Mouse (Mus musculus): Measurements from ENCODE around the gene Enox1. TPM values are rescaled to one million over a fixed set of nuclear protein-coding genes. Genes with fewer than 3 reads are reported as not detected.
A peak's percentile ranks its signal among the peaks of the same experiment; 100 is the strongest.
"Not testable (repeated sequence)": the region's sequence is repeated elsewhere in the genome, so short reads cannot be mapped to it uniquely, and the experiment has no call there.

Enox1 gene
- polyA plus RNA-seq, 1 experiment from 2014 or later = 33.5 TPM

DNA sequence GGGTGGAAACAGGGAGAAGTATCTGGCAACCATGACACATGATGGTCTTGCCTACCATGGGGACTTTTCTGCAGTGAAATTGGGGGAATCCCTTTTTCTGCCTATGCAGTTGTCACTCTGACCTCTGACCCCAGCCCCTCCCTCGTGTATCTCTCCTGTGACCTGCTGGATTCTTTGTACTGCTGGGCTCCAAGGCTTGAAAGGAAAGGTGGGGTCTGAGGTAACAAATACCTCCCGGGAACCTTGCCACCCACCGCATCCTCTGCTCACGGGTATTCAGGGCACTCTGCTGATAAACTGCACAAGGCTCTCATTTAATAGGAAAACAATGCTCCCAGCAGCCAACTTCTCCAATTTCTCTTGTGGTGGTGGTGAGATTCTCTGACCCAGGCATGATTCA is 361.5 kb downstream of the Enox1 start:
- Histone ChIP-seq H3K9ac (no peak overlapping the region), H3K27me3 (no peaks in the 10 kb centered on the region), H3K4me1 (0 out of 2 replicates have a peak, but pooled peaks cover 4% of the 10 kb centered on the region), H3K36me3 (replicated peaks) (0 out of 2 replicates have a peak, but pooled peaks cover 3% of the 10 kb centered on the region), H3K27ac (no peak overlapping the region), H3K9me3 (no peaks in the 10 kb centered on the region; the same call in 1 of the 2 replicates), H3K4me3 (replicated peaks) (no peak overlapping the region), H3K4me2 (no peak overlapping the region)
- no peak for ATAC-seq (ENCODE audit: low FRiP score)
- 70% methylated on average over 4 of the region's 4 CpGs for WGBS

DNA sequence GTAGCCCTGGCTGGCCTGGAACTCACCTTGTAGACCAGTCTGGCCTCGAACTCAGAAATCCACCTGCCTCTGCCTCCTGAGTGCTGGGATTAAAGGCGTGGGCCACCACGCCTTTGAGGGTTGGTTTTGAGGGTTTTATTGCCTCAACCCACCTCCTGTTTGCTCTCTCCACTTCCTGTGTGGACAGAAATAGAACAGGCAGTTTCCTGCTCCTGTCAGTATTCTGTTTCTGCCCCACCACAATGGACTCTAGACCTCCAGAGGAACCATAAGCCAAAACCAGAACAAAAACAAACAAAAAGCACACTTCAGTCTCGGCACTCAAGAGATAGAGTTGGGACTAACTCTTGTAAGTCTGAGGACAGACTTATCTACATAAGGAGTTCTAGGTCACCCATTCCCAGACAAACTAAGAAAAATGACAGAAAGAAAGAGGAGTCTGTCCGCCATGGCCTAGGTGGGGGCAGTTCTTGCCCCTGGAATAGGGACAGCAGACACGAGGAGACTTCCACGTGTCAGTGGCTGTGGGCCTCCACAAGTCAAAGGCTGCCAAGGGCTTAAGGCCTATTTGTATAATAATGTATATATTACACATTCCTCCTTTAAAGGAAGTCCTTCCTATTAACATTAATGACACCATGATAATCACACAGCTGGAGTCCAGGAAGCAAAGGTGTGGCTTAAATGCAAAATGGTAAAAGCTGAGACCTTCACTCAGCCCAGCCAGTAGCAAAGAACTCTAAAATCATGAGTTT is 362.6 kb downstream of the Enox1 start:
- H3K36me3 ChIP-seq (replicated peaks) = no peaks in the 10 kb centered on the region
- WGBS = 73% methylated on average over 7 of the region's 7 CpGs
- no peak for ATAC-seq (ENCODE audit: low FRiP score)

DNA sequence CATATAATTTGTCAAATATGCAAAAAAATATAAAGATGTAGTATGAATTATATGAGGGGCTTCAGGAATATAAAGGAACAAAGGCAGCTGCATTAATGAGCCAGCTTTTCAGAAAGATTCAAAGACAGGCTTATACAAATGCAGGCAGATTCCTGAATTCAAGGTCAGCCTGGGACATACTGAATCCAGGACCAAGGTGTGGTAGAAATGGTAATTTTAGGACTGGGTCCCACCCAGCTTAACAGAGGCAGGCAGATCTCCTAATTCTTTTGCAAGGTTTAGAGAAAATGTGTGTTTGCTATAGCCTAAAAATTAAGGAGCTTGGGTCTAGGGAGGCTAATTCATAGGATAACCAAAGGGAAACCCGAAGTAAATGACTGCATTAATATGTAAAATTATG is 363.1 kb downstream of the Enox1 start:
- no peak overlapping the region for H3K4me3 ChIP-seq (replicated peaks)
- H3K4me1 ChIP-seq = 0 out of 2 replicates have a peak, but pooled peaks cover 4% of the 10 kb centered on the region
- no peaks in the 10 kb centered on the region for H3K9me3 ChIP-seq
- H3K36me3 ChIP-seq (replicated peaks) = no peaks in the 10 kb centered on the region
- 93% methylated on average over 1 of the region's 1 CpGs for WGBS
- H3K9ac ChIP-seq = no peak overlapping the region
- ATAC-seq (ENCODE audit: low FRiP score) = no peak
- no peak overlapping the region for H3K4me2 ChIP-seq
- H3K27ac ChIP-seq = no peak overlapping the region
- no peaks in the 10 kb centered on the region for H3K27me3 ChIP-seq

More for the DNA sequence above, 362.6 kb downstream of the Enox1 start:
- H3K4me3 ChIP-seq (replicated peaks) = no peak overlapping the region
- H3K9me3 ChIP-seq = no peaks in the 10 kb centered on the region
- H3K4me1 ChIP-seq = 0 out of 2 replicates have a peak, but pooled peaks cover 4% of the 10 kb centered on the region
- no peak overlapping the region for H3K27ac ChIP-seq
- H3K9ac ChIP-seq = no peak overlapping the region
- no peak overlapping the region for H3K4me2 ChIP-seq
- no peaks in the 10 kb centered on the region for H3K27me3 ChIP-seq

DNA sequence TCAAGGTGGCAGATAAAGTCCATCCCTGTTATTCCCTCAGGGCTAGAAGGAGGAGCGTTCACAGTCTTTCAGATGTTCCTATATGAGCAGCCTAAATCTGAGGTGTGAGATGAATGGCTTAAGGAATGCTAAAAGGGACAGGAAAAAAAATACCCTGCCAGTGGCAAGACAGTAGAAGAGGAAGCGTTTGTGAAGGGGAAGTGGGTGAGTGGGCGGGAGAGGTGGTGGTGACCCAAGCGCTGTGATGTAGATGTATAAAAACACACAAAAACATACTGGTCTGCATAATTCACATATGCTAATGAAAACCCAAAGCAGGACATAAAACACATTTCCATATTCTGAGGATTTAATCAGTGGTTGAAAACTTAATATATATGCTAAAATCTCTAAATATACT is 367.7 kb downstream of the Enox1 start:
- Histone ChIP-seq H3K27me3 (no peaks in the 10 kb centered on the region), H3K4me1 (0 out of 2 replicates have a peak, but pooled peaks cover 2% of the 10 kb centered on the region), H3K4me2 (no peak overlapping the region), H3K27ac (no peak overlapping the region), H3K9me3 (no peaks in the 10 kb centered on the region), H3K36me3 (replicated peaks) (no peaks in the 10 kb centered on the region), H3K4me3 (replicated peaks) (no peak overlapping the region), H3K9ac (no peak overlapping the region)
- WGBS = 85% methylated on average over 4 of the region's 4 CpGs
- no peak for ATAC-seq (ENCODE audit: low FRiP score)

DNA sequence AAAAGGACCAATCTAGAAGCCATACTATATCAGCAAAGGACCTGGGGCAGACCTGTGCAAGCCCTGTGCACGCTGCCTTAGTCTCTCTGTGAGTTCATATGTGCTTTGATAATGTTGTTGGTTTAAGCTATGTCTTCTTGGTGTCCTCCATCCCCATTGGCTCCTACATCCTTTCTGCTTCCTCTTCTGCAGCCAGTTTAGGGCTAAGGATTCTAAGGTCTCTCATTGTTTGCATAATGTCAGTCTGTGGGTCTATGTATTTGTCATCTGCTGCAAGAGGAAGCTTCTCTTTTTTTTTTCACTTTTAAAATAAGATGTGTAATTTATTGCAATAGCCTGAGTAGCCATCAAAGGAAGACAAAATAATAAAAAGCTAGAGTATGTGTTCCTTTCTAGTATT is 369.7 kb downstream of the Enox1 start:
- Histone ChIP-seq H3K4me3 (replicated peaks) (no peak overlapping the region), H3K27me3 (no peaks in the 10 kb centered on the region), H3K27ac (no peak overlapping the region), H3K9me3 (no peaks in the 10 kb centered on the region), H3K9ac (no peak overlapping the region), H3K4me2 (no peak overlapping the region), H3K4me1 (no peaks in the 10 kb centered on the region), H3K36me3 (replicated peaks) (no peaks in the 10 kb centered on the region)
- ATAC-seq (ENCODE audit: low FRiP score) = no peak
- 89% methylated on average over 1 of the region's 1 CpGs for WGBS

DNA sequence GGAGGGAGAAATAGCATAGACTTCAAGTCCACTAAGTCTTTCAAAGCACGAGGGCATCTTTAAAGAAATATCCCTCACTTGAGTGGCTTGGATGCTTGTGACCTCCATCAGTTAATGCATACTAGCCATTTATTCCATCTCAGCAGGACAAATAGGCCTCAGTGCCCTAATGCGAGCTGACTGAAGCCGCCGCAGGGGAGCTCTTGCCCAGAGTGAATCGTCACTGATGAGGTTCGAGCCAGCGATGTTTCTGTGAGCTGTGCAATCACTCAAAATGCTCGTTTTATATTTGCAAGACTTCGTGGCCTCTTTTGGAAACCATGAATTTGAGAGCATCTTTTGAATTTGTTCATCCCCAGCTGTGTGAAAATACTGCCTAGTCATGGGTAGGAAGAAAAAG is 372.6 kb downstream of the Enox1 start:
- no peak overlapping the region for H3K4me3 ChIP-seq (replicated peaks)
- H3K9ac ChIP-seq = no peak overlapping the region
- 69% methylated on average over 9 of the region's 9 CpGs for WGBS
- ATAC-seq (ENCODE audit: low FRiP score) = no peak
- H3K27me3 ChIP-seq = no peaks in the 10 kb centered on the region
- no peak overlapping the region for H3K27ac ChIP-seq
- H3K9me3 ChIP-seq = no peaks in the 10 kb centered on the region
- no peaks in the 10 kb centered on the region for H3K4me1 ChIP-seq
- no peaks in the 10 kb centered on the region for H3K36me3 ChIP-seq (replicated peaks)
- no peak overlapping the region for H3K4me2 ChIP-seq

DNA sequence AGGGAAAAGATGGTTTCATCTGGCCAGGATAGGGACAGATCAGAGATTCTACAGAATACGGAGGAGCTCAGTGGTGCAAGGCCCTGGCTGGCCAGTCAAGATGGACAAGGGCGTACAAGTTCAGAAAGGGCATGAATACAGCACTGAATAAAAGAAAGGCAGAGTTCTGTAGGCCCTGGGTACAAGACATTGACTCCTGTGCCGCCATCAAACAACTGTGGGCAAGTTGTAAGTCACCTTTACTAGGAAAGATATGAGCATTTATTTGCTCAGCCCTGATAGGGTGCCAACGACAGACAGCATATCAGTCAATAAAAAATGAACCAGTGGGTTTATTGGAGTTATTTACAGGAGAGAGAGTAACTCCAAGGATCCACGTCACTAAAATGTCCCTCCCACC is 373.1 kb downstream of the Enox1 start:
- WGBS = 86% methylated on average over 5 of the region's 5 CpGs
- no peaks in the 10 kb centered on the region for H3K36me3 ChIP-seq (replicated peaks)
- no peak overlapping the region for H3K27ac ChIP-seq
- no peaks in the 10 kb centered on the region for H3K9me3 ChIP-seq
- H3K4me2 ChIP-seq = no peak overlapping the region
- no peaks in the 10 kb centered on the region for H3K4me1 ChIP-seq
- H3K4me3 ChIP-seq (replicated peaks) = no peak overlapping the region
- H3K9ac ChIP-seq = no peak overlapping the region
- H3K27me3 ChIP-seq = no peaks in the 10 kb centered on the region
- ATAC-seq (ENCODE audit: low FRiP score) = no peak

DNA sequence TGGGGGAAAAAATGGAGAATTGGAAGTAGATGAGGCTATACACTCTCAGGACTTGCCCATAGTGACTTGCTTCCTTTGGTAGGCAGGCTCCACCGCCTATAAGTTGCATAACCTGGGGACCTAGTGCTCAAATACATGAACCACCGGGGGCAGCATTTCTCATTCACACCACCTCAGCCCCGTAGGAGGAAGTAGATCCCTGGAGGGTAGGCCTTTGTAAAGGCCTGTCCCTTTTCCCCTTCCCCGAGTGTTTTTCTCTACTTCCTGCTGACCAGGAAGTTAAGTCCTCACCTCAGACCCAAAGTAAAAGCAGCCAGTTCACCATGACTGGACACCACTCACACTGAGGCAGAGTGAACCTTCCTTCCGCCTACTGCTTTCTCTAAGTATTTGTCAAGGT is 377.1 kb downstream of the Enox1 start:
- Histone ChIP-seq H3K27me3 (no peaks in the 10 kb centered on the region), H3K9ac (no peak overlapping the region), H3K4me2 (no peak overlapping the region), H3K4me1 (no peaks in the 10 kb centered on the region), H3K27ac (no peak overlapping the region), H3K36me3 (replicated peaks) (no peaks in the 10 kb centered on the region), H3K9me3 (no peaks in the 10 kb centered on the region), H3K4me3 (replicated peaks) (no peak overlapping the region)
- WGBS = 71% methylated on average over 5 of the region's 5 CpGs
- ATAC-seq (ENCODE audit: low FRiP score) = no peak

DNA sequence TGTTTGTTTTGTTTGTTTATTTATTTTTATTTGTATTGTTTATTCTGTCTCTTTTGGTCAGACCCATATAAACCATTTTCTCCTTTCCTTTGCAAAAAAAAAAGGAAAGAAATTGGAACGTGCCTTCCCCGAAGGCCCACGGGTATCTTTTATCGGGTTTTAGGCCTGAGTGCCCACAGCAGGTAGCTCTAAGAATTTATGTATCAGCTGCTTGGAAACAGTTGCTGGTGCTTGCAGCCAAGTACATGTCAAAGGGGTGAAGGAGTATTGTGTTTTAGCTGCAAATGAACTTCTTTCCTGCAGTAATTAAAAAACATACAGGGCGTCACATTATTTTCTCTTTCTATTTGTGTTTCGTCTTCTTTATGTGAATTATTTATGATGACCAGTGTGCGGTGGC is 377.6 kb downstream of the Enox1 start:
- Histone ChIP-seq H3K27me3 (no peaks in the 10 kb centered on the region), H3K27ac (no peak overlapping the region), H3K9me3 (no peaks in the 10 kb centered on the region), H3K9ac (no peak overlapping the region), H3K4me3 (replicated peaks) (no peak overlapping the region), H3K4me1 (no peaks in the 10 kb centered on the region), H3K4me2 (no peak overlapping the region), H3K36me3 (replicated peaks) (no peaks in the 10 kb centered on the region)
- 85% methylated on average over 7 of the region's 7 CpGs for WGBS
- no peak for ATAC-seq (ENCODE audit: low FRiP score)

DNA sequence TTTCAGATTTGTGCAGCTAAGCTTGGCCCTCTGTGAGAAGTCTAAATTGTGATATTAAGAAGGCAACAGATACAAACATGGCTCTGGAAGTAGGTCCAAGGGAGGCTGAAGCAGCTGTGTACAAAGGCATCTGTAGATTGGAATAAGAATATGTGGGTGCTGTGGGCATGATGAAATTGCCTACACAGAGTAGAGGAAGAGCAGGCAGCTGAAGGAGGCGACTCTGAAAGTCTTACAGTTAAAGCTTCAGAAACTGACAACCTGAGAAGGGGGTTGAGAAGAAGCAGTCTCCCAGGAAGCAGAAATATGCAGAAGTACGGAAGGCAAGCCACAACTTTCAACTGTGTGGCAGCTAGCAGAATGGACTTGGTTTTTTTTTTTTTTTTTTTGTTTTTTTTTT is 380.0 kb downstream of the Enox1 start:
- no peaks in the 10 kb centered on the region for H3K4me1 ChIP-seq
- no peak for ATAC-seq (ENCODE audit: low FRiP score)
- no peak overlapping the region for H3K27ac ChIP-seq
- no peak overlapping the region for H3K9ac ChIP-seq
- no peak overlapping the region for H3K4me3 ChIP-seq (replicated peaks)
- WGBS = 87% methylated on average over 2 of the region's 2 CpGs
- H3K9me3 ChIP-seq = no peaks in the 10 kb centered on the region
- H3K4me2 ChIP-seq = no peak overlapping the region
- H3K36me3 ChIP-seq (replicated peaks) = no peaks in the 10 kb centered on the region
- no peaks in the 10 kb centered on the region for H3K27me3 ChIP-seq

DNA sequence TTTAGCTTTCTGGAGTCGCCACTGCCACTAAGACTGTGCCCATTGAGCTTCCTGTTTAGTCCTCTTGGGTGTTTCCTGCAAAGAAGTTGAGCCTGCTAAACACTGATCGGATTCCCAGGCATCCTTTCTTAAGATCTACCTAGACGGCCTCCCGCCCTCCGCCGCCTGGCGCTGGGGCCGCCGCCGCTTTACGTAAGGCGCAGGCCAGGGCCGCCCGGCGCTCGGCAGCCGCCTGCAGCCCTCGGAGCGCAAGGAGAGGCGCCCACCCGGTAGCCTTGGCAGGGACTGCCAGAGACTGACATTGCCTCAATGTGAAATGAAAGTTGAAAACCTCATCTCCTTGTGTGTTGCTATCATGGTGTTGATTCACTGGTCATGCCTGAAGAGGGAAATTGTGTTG is 383.0 kb downstream of the Enox1 start:
- not testable (repeated sequence) for H3K9me3 ChIP-seq; H3K27ac ChIP-seq; H3K4me2 ChIP-seq; H3K36me3 ChIP-seq (replicated peaks); H3K27me3 ChIP-seq; H3K9ac ChIP-seq; H3K4me3 ChIP-seq (replicated peaks); H3K4me1 ChIP-seq
- 59% methylated on average over 21 of the region's 21 CpGs for WGBS
- ATAC-seq (ENCODE audit: low FRiP score) = 0 out of 2 replicates have a peak, but pooled peaks have one; percentile 61

DNA sequence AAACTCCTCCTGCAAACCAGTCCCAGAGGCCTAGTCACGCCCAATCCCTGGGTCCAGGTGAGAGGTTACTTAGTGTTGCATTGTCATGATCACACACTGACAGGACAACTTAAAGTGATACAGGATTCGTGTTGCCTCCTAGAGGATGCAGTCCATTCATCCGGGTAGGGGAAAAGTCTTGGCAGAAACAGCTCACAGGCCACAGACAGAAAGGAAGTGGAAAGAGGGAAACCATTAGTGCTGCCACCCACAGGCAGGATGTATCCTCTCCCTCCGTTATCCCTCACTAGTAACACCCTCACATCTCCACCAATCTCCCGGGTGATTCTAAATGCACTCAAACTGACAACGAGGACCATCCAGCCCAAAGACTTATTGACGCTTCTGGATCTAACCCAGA is 385.4 kb downstream of the Enox1 start:
- Histone ChIP-seq H3K27ac (no peak overlapping the region), H3K27me3 (no peaks in the 10 kb centered on the region), H3K36me3 (replicated peaks) (no peaks in the 10 kb centered on the region), H3K4me2 (no peak overlapping the region), H3K4me1 (0 out of 2 replicates have a peak, but pooled peaks cover 6% of the 10 kb centered on the region), H3K9ac (no peak overlapping the region), H3K4me3 (replicated peaks) (no peak overlapping the region), H3K9me3 (no peaks in the 10 kb centered on the region)
- no peak for ATAC-seq (ENCODE audit: low FRiP score)
- 83% methylated on average over 7 of the region's 7 CpGs for WGBS
